Mouse (Mus musculus): ENCODE data around the gene Klra2. TPM values are rescaled to one million over a fixed set of nuclear protein-coding genes. Genes with fewer than 3 reads are reported as not detected.
"Not testable (repeated sequence)": the region's sequence is repeated elsewhere in the genome, so short reads cannot be mapped to it uniquely, and the experiment has no call there.

Klra2 gene
- polyA plus RNA-seq, 1 experiment from 2014 or later = 1.1 TPM

- WGBS (ENCODE audit: insufficient replicate concordance) = 11% methylated on average over 2 of the region's 2 CpGs
- peak; percentile 26 for DNase-seq
- no peaks in the 10 kb centered on the region for H3K9me3 ChIP-seq (ENCODE audit: low read length)
Measured at GRCm38 (mm10) chr6:131290430-131290829, 43.3 kb upstream of the Klra2 start.

GRCm38 (mm10) chr6:131278160-131278559 is 31.0 kb upstream of the Klra2 start:
- WGBS (ENCODE audit: insufficient replicate concordance) = 71% methylated on average over 2 of the region's 2 CpGs

More at GRCm38 (mm10) chr6:131290430-131290829, 43.3 kb upstream of the Klra2 start:
- Histone ChIP-seq H3K4me3 (ENCODE audit: low read depth, low read length) (no peak overlapping the region), H3K27ac (ENCODE audit: low read depth) (no peak overlapping the region), H3K4me2 (ENCODE audit: low read depth, low read length) (no peak overlapping the region), H3K27me3 (ENCODE audit: insufficient read depth, low read length) (no peaks in the 10 kb centered on the region), H3K36me3 (replicated peaks; ENCODE audit: insufficient read depth, low read length) (peaks cover 2% of the 10 kb centered on the region; the same call in 1 of the 2 replicates), H3K9ac (replicated peaks) (no peak overlapping the region), H3K4me1 (ENCODE audit: insufficient read depth) (peaks cover 15% of the 10 kb centered on the region)
- no peak for ATAC-seq
- peak; percentile 76 for TF ChIP-seq CTCF (IDR thresholded peaks at IDR 0.05; ENCODE audit: low read depth)
- no peak for TF ChIP-seq EP300 (IDR thresholded peaks at IDR 0.05; ENCODE audit: low read depth)

GRCm38 (mm10) chr6:131276659-131277058 is 29.5 kb upstream of the Klra2 start:
- H3K4me3 ChIP-seq (ENCODE audit: low read depth, low read length) = no peak overlapping the region
- H3K9me3 ChIP-seq (ENCODE audit: low read length) = no peaks in the 10 kb centered on the region
- H3K9ac ChIP-seq (replicated peaks) = no peak overlapping the region
- no peak overlapping the region for H3K27ac ChIP-seq (ENCODE audit: low read depth)
- H3K27me3 ChIP-seq (ENCODE audit: insufficient read depth, low read length) = no peaks in the 10 kb centered on the region
- no peak for DNase-seq
- H3K4me2 ChIP-seq (ENCODE audit: low read depth, low read length) = no peak overlapping the region
- TF ChIP-seq CTCF (IDR thresholded peaks at IDR 0.05; ENCODE audit: low read depth) (no peak), EP300 (IDR thresholded peaks at IDR 0.05; ENCODE audit: low read depth) (no peak)
- 57% methylated on average over 4 of the region's 4 CpGs for WGBS (ENCODE audit: insufficient replicate concordance)
- 0 out of 2 replicates have a peak, but pooled peaks have one; percentile 41 for ATAC-seq
- H3K4me1 ChIP-seq (ENCODE audit: insufficient read depth) = 0 out of 2 replicates have a peak, but pooled peaks cover 6% of the 10 kb centered on the region
- H3K36me3 ChIP-seq (replicated peaks; ENCODE audit: insufficient read depth, low read length) = no peaks in the 10 kb centered on the region

More at GRCm38 (mm10) chr6:131278160-131278559, 31.0 kb upstream of the Klra2 start:
- H3K9ac ChIP-seq (replicated peaks); H3K9me3 ChIP-seq (ENCODE audit: low read length); H3K27me3 ChIP-seq (ENCODE audit: insufficient read depth, low read length); H3K27ac ChIP-seq (ENCODE audit: low read depth); H3K4me3 ChIP-seq (ENCODE audit: low read depth, low read length); H3K4me2 ChIP-seq (ENCODE audit: low read depth, low read length); H3K4me1 ChIP-seq (ENCODE audit: insufficient read depth); DNase-seq; H3K36me3 ChIP-seq (replicated peaks; ENCODE audit: insufficient read depth, low read length); ATAC-seq: not testable (repeated sequence)

- DNase-seq (no peak), ATAC-seq (no peak)
- Histone ChIP-seq H3K4me2 (ENCODE audit: low read depth, low read length) (no peak overlapping the region), H3K36me3 (replicated peaks; ENCODE audit: insufficient read depth, low read length) (no peaks in the 10 kb centered on the region), H3K4me3 (ENCODE audit: low read depth, low read length) (no peak overlapping the region), H3K9me3 (ENCODE audit: low read length) (no peaks in the 10 kb centered on the region), H3K9ac (replicated peaks) (no peak overlapping the region), H3K27me3 (ENCODE audit: insufficient read depth, low read length) (no peaks in the 10 kb centered on the region), H3K4me1 (ENCODE audit: insufficient read depth) (0 out of 2 replicates have a peak, but pooled peaks cover 3% of the 10 kb centered on the region), H3K27ac (ENCODE audit: low read depth) (no peak overlapping the region)
- WGBS (ENCODE audit: insufficient replicate concordance) = 78% methylated on average over 1 of the region's 1 CpGs
- TF ChIP-seq EP300 (IDR thresholded peaks at IDR 0.05; ENCODE audit: low read depth) (no peak), CTCF (IDR thresholded peaks at IDR 0.05; ENCODE audit: low read depth) (no peak)
Measured at GRCm38 (mm10) chr6:131272311-131272710, 25.1 kb upstream of the Klra2 start.

- ATAC-seq (no peak), DNase-seq (no peak)
- TF ChIP-seq EP300 (IDR thresholded peaks at IDR 0.05; ENCODE audit: low read depth) (no peak), CTCF (IDR thresholded peaks at IDR 0.05; ENCODE audit: low read depth) (no peak)
- WGBS (ENCODE audit: insufficient replicate concordance) = 54% methylated on average over 1 of the region's 1 CpGs
- H3K9ac ChIP-seq (replicated peaks) = no peak overlapping the region
- no peaks in the 10 kb centered on the region for H3K27me3 ChIP-seq (ENCODE audit: insufficient read depth, low read length)
- H3K4me2 ChIP-seq (ENCODE audit: low read depth, low read length) = no peak overlapping the region
- H3K27ac ChIP-seq (ENCODE audit: low read depth) = peak overlapping the region; percentile 49; the same call in 1 of the 2 replicates
- H3K36me3 ChIP-seq (replicated peaks; ENCODE audit: insufficient read depth, low read length) = no peaks in the 10 kb centered on the region
- no peaks in the 10 kb centered on the region for H3K9me3 ChIP-seq (ENCODE audit: low read length)
- no peaks in the 10 kb centered on the region for H3K4me1 ChIP-seq (ENCODE audit: insufficient read depth)
- H3K4me3 ChIP-seq (ENCODE audit: low read depth, low read length) = no peak overlapping the region
Measured at GRCm38 (mm10) chr6:131270312-131270711, 23.1 kb upstream of the Klra2 start.

GRCm38 (mm10) chr6:131269599-131269998 is 22.4 kb upstream of the Klra2 start:
- H3K4me2 ChIP-seq (ENCODE audit: low read depth, low read length) = no peak overlapping the region
- H3K9me3 ChIP-seq (ENCODE audit: low read length) = no peaks in the 10 kb centered on the region
- H3K4me3 ChIP-seq (ENCODE audit: low read depth, low read length) = no peak overlapping the region
- ATAC-seq (peak; percentile 76), DNase-seq (no peak)
- H3K4me1 ChIP-seq (ENCODE audit: insufficient read depth) = no peaks in the 10 kb centered on the region
- H3K27me3 ChIP-seq (ENCODE audit: insufficient read depth, low read length) = no peaks in the 10 kb centered on the region
- H3K9ac ChIP-seq (replicated peaks) = no peak overlapping the region
- H3K27ac ChIP-seq (ENCODE audit: low read depth) = no peak overlapping the region; the same call in 1 of the 2 replicates
- TF ChIP-seq CTCF (IDR thresholded peaks at IDR 0.05; ENCODE audit: low read depth) = no peak
- TF ChIP-seq EP300 (IDR thresholded peaks at IDR 0.05; ENCODE audit: low read depth) = no peak
- no peaks in the 10 kb centered on the region for H3K36me3 ChIP-seq (replicated peaks; ENCODE audit: insufficient read depth, low read length)
- 63% methylated on average over 2 of the region's 2 CpGs for WGBS (ENCODE audit: insufficient replicate concordance)

- no peak overlapping the region for H3K4me3 ChIP-seq (ENCODE audit: low read depth, low read length)
- no peaks in the 10 kb centered on the region for H3K9me3 ChIP-seq (ENCODE audit: low read length)
- no peaks in the 10 kb centered on the region for H3K36me3 ChIP-seq (replicated peaks; ENCODE audit: insufficient read depth, low read length)
- H3K4me1 ChIP-seq (ENCODE audit: insufficient read depth) = no peaks in the 10 kb centered on the region
- no peak overlapping the region for H3K27ac ChIP-seq (ENCODE audit: low read depth)
- WGBS (ENCODE audit: insufficient replicate concordance) = 75% methylated on average over 5 of the region's 5 CpGs
- ATAC-seq (no peak), DNase-seq (no peak)
- no peaks in the 10 kb centered on the region for H3K27me3 ChIP-seq (ENCODE audit: insufficient read depth, low read length)
- TF ChIP-seq CTCF (IDR thresholded peaks at IDR 0.05; ENCODE audit: low read depth) = no peak
- no peak for TF ChIP-seq EP300 (IDR thresholded peaks at IDR 0.05; ENCODE audit: low read depth)
- H3K4me2 ChIP-seq (ENCODE audit: low read depth, low read length) = no peak overlapping the region
- no peak overlapping the region for H3K9ac ChIP-seq (replicated peaks)
Measured at GRCm38 (mm10) chr6:131264175-131264574, 17.0 kb upstream of the Klra2 start.
